Mouse (Mus musculus): ENCODE data around the gene Hdgf. TPM values are rescaled to one million over a fixed set of nuclear protein-coding genes. Genes with fewer than 3 reads are reported as not detected.
A peak's percentile ranks its signal among the peaks of the same experiment; 100 is the strongest.

Hdgf gene
- total and polyA plus RNA-seq, 3 experiments, result 199 to 468 (median 215) TPM

DNA sequence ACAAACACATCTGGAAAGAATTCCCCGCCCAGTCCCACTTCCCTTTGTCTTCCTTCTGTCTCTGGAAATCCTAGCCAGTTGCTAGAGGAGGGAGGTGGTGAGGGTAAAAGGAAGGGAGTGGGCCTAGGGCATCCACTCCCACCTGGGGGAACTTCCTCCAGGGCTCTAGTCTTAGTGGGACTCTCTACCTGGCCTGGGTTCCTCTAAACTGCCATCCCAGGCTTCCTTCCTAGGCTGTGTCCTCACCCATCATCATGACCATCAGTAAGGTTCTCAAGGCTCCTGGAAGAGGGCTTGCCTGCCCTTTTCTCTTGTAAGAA, 40.4 kb downstream of the Hdgf start:
- no peak overlapping the region for H3K4me2 ChIP-seq (ENCODE audit: insufficient read depth, low read depth, poor library complexity, severe bottlenecking)
- peaks cover 18 to 46% of the 10 kb centered on the region in 2 experiments for H3K36me3 ChIP-seq (replicated peaks in 1 of 2; ENCODE audit: control insufficient read depth in 1 of 2, insufficient read depth in 1 of 2, low read length in 1 of 2)
- in situ Hi-C loops (cut with MboI; ENCODE audit: low pct_ligation_motif_present, low pct_unique_long_range_greater_than_20kb, low sequenced_read_pairs), result no loop called here
- TF ChIP-seq ZKSCAN1 (IDR thresholded peaks at IDR 0.05; ENCODE audit: borderline replicate concordance, low read depth, low read length), result no peak
- TF ChIP-seq CHD2 (IDR thresholded peaks at IDR 0.05; ENCODE audit: low read length), result no peak
- TF ChIP-seq GABPA (IDR thresholded peaks at IDR 0.05; ENCODE audit: insufficient replicate concordance, low read depth, low read length), result no peak
- no peak for TF ChIP-seq ZMIZ1 (IDR thresholded peaks at IDR 0.05; ENCODE audit: low read depth, low read length)
- TF ChIP-seq MAZ (IDR thresholded peaks at IDR 0.05; ENCODE audit: low read depth, low read length), result no peak
- no peak for TF ChIP-seq UBTF (IDR thresholded peaks at IDR 0.05; ENCODE audit: low read depth, low read length)
- no peak for TF ChIP-seq HCFC1 (IDR thresholded peaks at IDR 0.05; ENCODE audit: low read depth, low read length)
- TF ChIP-seq NRF1 (IDR thresholded peaks at IDR 0.05; ENCODE audit: low read depth, low read length), result no peak
- TF ChIP-seq RAD21 (IDR thresholded peaks at IDR 0.05; ENCODE audit: low read depth, low read length), result no peak
- no peak for TF ChIP-seq JUND (conservative IDR thresholded peaks at IDR 0.05; ENCODE audit: low read depth, low read length)
- no peak for TF ChIP-seq RCOR1 (conservative IDR thresholded peaks at IDR 0.05; ENCODE audit: low read depth, low read length)
- DNase-seq (ENCODE audit: extremely low read depth), result no peak
- H3K9ac ChIP-seq (ENCODE audit: insufficient read depth, low read depth), result no peak overlapping the region
- no peaks in the 10 kb centered on the region for H3K4me1 ChIP-seq (ENCODE audit: control insufficient read depth in 1 of 2, insufficient read depth in 2 of 2)
- no peak overlapping the region for H3K4me3 ChIP-seq (replicated peaks in 1 of 3; ENCODE audit: low read depth in 2 of 3, low read length in 2 of 3, poor library complexity in 1 of 3)
- dilution Hi-C loops (cut with MboI; ENCODE audit: extremely low pct_ligation_motif_present, extremely low pct_unique_long_range_greater_than_20kb, low sequenced_read_pairs), result no loop called here
- no peak overlapping the region for H3K27ac ChIP-seq (ENCODE audit: insufficient read depth, low read depth)
- no peaks in the 10 kb centered on the region for H3K79me2 ChIP-seq (replicated peaks; ENCODE audit: control insufficient read depth, extremely low read depth, insufficient read depth, poor library complexity, severe bottlenecking)
- H3K27me3 ChIP-seq (replicated peaks), result no peaks in the 10 kb centered on the region
- H3K9me3 ChIP-seq (replicated peaks; ENCODE audit: low read length), result no peaks in the 10 kb centered on the region

DNA sequence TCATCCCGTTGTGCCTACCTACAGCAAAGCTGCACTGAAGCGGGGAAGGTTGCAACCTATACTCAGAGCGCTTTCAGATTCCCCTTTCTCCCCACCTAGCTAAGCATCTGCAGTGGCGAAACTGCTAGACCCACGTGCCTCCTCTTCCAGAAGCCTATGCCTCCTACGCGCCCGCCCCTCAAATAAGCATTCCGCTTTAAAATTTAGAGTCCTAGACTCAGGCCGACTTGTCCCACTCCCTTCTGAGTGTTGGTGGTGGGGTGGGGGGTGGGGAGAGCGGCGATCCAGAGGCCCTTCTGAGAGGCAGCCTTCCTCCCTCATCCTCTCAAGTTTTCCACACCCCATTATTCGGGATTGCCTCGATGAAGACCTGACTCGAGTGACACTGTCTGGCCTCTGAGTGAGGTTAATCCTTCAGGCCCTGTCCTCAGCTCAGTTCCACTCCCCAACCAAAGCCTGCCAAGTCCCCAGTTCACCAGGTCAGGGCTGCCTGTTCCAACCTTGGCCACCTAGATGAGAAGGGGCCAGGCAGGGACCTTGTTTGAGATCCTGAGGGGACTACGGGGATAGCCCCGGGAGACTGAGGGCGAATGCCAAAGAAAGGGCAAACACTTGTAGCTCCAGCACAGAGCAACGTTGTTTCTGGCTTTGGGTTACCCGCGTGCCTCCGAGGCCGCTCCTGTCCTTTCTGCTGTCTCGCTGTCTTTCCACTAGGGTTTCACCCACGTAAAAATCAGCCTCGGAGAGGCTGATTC, 41.1 kb downstream of the Hdgf start:
- peaks cover 12 to 39% of the 10 kb centered on the region in 2 experiments for H3K36me3 ChIP-seq (replicated peaks in 1 of 2; ENCODE audit: control insufficient read depth in 1 of 2, insufficient read depth in 1 of 2, low read length in 1 of 2)
- H3K9ac ChIP-seq (ENCODE audit: insufficient read depth, low read depth), result no peak overlapping the region
- H3K4me1 ChIP-seq (ENCODE audit: control insufficient read depth in 1 of 2, insufficient read depth in 2 of 2), result no peaks in the 10 kb centered on the region
- no peak for TF ChIP-seq HCFC1 (IDR thresholded peaks at IDR 0.05; ENCODE audit: low read depth, low read length)
- peak; percentile 43; the same call in 1 of the 2 replicates for TF ChIP-seq POLR2AphosphoS2 (IDR thresholded peaks at IDR 0.05; ENCODE audit: low read depth, low read length)
- no peak for TF ChIP-seq ZC3H11A (IDR thresholded peaks at IDR 0.05; ENCODE audit: low read depth, low read length)
- TF ChIP-seq E2F4 (IDR thresholded peaks at IDR 0.05; ENCODE audit: insufficient replicate concordance, low read depth, low read length), result no peak
- no peak overlapping the region for H3K4me3 ChIP-seq (replicated peaks in 1 of 3; ENCODE audit: low read depth in 2 of 3, low read length in 2 of 3, poor library complexity in 1 of 3)
- H3K9me3 ChIP-seq (replicated peaks; ENCODE audit: low read length), result no peaks in the 10 kb centered on the region
- dilution Hi-C loops (cut with MboI; ENCODE audit: extremely low pct_ligation_motif_present, extremely low pct_unique_long_range_greater_than_20kb, low sequenced_read_pairs) (no loop called here), in situ Hi-C loops (cut with MboI; ENCODE audit: low pct_ligation_motif_present, low pct_unique_long_range_greater_than_20kb, low sequenced_read_pairs) (no loop called here)
- no peak overlapping the region for H3K4me2 ChIP-seq (ENCODE audit: insufficient read depth, low read depth, poor library complexity, severe bottlenecking)
- no peak overlapping the region for H3K27ac ChIP-seq (ENCODE audit: insufficient read depth, low read depth)
- no peaks in the 10 kb centered on the region for H3K27me3 ChIP-seq (replicated peaks)
- DNase-seq (ENCODE audit: extremely low read depth), result no peak
- no peaks in the 10 kb centered on the region for H3K79me2 ChIP-seq (replicated peaks; ENCODE audit: control insufficient read depth, extremely low read depth, insufficient read depth, poor library complexity, severe bottlenecking)

Measured in CH12.LX (cell line).